Mouse (Mus musculus) large intestine, adult 2 months (tissue): ENCODE data around the gene Tprn. TPM values are rescaled to one million over a fixed set of nuclear protein-coding genes. Genes with fewer than 3 reads are reported as not detected.
"Not testable (repeated sequence)": the region's sequence is repeated elsewhere in the genome, so short reads cannot be mapped to it uniquely, and the experiment has no call there.

Experiments used
- DNase-seq: peaks from one replicate; pipeline ENCODE4 v3.0.0-alpha.2; 2012; ENCODE audit warnings: low read depth, low spot score
- WGBS: fragments of 180-500 bp; shearing (Covaris S2); methylation state at CpG from one replicate; pipeline ENCODE4 v1.1.7; 2018; 5-methylcytosine and 5-hydroxymethylcytosine counted together
- polyA plus RNA-seq: library from polyadenylated mRNA; depleted of rRNA; stranded (reverse); fragments of >200 nt; gene quantifications from 2 replicates; pipeline ENCODE4 v1.2.3, GENCODE M21; 2012

The Tprn gene
- polyA plus RNA-seq, 1 experiment, result 278 TPM

DNA sequence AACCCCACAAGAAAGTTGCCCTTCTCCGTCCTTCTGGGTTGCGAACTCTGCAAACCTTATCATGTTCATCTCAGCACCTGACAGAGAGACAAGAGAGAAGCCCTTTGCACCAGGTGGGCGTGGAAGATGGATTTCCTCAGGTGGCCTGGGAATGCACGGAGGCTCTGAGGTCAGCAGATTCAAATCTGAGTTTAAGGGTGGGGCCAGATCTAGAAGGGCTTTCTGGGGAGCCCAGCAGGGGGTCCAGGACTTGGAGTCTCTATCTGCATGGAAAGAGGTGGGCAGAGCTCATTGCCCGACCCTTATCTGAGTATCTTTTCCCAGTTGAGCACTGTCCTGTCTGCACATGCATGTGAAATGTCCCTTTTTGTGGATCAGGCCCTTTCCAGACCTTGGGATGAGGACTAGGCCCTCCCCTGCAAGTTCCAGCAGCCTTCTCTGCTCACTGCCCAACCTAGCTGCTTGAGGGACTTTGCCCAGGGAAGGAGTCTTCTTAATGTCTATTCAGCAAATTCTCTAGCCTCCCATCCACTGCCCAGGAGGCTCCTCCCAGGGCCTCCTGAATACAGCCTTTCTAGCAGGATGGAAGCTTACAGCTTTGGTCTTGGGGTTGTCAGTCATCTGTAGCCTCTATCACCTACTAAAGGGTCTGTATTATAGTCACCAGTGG, 27.7 kb upstream of the Tprn start:
- WGBS, result 57% methylated on average over 5 of the region's 5 CpGs

DNA sequence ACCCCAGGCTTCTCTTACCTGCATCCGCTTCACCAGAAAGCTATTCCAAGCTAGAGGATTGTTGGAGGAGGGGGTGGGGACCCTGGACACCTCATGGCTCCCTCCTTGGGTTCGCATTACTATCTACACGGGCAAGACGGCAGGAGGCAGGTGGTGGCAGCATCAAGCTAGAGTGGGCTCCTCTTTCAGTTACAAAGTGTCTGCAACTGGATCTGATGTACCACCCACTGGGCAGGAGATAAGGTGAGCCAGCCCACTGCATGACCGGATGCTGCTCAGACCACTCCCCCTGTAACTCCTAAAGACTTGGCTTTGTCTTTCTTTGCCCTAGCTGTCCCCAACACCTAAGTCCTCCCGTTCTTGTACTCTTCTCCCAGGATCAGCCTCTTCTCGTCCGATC, 25.8 kb upstream of the Tprn start, which contains the start of gene Rnf224:
Rnf224 (minus strand) TSS at position 174 of the 400 bp plus-strand sequence.
- WGBS, result 69% methylated on average over 8 of the region's 8 CpGs
- DNase-seq, result no peak

More for the DNA sequence above, 27.7 kb upstream of the Tprn start:
- no peak for DNase-seq

DNA sequence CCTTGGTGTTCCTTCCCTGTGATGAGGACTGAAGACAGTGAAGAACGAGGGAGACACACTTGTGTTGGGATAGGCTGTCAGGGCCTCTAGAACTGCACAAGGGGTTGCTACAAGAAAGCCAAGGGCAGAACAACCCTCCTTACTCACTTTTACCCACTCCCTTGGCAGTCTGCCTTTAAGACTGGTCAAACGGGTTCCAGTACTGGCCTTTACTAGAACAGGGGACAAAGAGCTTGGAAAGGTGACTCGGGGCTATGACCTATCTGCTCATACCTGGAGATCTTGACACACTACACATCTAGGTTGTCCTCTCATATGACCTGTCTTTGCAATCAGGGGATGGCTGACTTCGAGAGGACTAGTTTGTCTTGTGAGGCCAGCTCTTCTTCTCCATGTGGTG, 24.9 kb upstream of the Tprn start:
- no peak for DNase-seq
- WGBS, result 22% methylated on average over 4 of the region's 4 CpGs

DNA sequence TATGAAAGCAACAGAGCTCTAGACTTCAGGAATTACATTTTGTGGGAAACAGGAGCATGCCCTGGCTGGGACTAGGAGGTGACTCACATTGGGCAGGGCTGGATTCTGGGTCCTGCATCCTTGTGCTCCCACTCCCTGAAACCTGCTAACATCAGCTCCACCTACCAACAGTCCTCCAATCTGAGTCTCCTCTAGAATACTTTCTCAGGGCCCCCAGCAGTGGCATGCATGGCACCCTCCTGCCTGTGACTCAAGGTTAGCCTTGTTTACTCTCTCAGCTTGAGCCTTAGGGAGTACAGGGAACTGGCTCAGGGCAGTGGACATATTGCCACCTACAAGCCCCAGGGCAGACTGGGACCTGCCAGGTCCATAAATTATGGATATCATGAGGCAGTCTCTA, 24.3 kb upstream of the Tprn start:
- DNase-seq, result no peak

DNA sequence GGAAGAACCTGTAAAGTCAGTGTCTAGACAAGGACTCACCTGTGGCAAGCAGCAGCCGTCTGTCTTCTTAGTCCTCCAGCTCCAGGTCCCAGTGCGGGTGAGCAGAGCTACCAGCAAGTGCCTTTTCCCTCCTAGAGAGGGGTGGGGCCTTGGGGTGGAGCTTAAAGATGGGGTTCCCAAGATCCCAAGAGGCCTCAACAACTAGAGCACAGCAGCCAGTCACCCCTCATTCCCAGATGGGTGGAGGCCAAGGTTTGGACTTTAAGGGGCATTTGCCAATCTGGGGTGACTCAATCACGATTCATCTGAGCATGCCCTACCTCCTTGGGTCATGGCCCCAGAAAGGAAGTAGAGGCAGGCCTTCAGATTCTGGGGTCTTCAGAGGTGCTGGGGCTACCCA, 22.7 kb upstream of the Tprn start:
- DNase-seq, result no peak
- WGBS, result 87% methylated on average over 3 of the region's 3 CpGs

DNA sequence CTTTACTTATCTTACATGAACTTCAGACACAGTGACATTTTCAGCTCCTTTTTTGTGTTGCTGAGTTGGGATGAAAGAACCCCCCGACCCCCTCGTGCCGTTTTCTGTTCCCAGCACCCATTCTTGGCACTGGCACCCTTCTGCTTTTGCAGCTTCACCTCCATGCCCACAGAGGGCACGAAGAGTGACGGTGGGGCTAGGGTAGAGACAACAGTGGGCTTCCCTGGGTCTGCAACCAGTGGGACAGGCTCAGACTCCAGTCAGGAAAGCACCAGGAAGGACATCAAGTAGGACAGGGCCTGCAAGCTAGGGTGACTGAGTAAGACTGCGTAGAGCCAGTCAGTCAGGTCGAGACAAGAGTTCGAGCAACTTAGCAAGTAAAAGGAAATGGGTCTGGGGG, 22.1 kb upstream of the Tprn start:
- 68% methylated on average over 8 of the region's 8 CpGs for WGBS

DNA sequence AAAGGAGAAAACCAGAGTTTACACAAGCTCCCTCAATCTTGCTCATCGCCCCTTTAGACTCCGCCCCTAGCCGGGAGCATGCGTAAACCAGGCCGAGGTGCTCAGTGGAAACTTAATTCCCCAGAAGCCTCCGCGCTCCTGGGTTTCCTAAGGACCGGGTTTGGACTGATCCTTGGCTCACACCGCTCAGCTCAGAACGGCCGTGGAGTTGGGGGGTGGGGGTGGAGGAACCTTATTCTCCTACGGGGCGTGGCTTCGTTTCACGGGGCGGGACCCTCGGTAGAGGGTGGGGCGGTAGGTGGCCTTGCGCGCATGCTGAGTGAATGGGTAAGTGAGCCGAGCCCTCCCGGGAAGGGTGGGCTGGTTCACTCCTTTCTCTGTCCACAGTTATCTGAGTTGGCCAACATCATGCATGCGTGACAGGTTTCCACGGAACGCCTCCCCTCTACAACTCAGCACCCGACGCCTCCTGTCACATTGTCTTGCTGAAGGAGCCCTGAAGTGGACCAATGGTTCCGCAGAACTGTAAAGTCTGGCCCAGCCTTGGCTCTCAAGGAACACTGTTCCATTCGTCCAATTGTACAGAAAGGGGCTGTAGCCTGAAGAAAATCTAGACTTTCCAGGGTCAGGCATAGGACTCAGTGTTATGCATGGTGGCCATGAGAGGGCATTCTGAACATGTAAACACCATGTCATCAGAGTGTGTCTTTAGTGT, 21.5 kb upstream of the Tprn start:
- DNase-seq, result no peak
- 2% methylated on average over 29 of the region's 29 CpGs for WGBS

More for the DNA sequence above, 22.1 kb upstream of the Tprn start:
- DNase-seq, result no peak

DNA sequence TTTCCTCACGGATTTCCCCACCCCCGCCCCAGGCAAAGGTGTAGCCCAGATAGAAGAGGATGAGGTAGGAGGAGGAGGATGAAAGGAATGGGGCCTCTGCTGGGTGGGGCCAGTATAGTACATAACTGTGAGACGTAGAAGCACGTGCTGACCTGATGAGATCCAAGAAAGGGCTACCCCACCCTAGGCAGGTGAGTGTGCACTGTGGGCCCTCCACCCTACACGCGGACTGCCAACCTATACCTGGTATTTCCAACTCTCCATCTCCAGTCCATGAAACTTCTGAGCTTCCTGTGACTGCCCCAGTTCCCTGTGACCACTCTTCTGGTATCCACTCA, 21.0 kb upstream of the Tprn start:
- WGBS, result 10% methylated on average over 6 of the region's 6 CpGs
- DNase-seq, result no peak

DNA sequence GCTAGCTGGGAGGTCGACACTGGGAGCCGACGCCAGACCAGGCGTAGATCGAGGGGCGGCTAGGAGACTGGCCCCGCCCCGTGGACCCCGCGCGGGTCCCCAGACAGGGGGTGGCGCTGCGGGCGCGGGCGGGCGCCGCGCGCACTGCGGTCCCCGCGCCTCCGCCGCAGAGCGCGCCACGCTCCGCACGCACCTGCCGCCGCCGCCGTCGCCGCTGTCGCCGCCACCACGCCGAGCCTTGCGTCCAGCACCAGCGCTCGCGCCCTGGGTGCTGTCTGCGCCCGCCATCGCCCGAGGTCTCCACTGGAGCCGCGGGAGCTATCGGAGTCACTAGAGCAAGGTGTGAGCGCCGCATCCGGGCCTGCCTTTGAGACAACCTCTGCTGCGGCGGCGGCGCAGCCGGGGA, 20.3 kb upstream of the Tprn start, which contains the start of the genes Rnf208 and Cysrt1:
Rnf208 (plus strand) TSS at position 155 of the 406 bp plus-strand sequence.
Cysrt1 (minus strand) TSS at position 352 of the 406 bp plus-strand sequence.
- DNase-seq, result no peak
- under 1% methylated on average over 59 of the region's 59 CpGs for WGBS

DNA sequence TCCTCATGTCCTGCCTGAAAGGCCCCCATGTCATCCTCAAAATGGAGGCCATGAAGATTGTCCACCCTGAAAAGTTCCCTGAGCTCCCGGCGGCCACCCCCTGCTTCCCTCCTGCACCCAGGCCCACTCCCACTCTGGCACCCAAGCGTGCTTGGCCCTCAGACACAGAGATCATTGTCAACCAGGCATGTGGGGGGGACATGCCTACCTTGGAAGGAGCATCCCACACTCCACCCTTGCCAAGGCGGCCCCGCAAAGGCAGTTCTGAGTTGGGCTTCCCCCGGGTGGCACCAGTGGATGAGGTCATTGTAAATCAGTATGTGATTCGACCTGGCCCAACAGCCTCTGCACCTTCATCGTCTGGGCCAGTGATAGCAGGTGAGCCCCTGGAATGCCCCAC, 19.1 kb upstream of the Tprn start:
- 87% methylated on average over 8 of the region's 8 CpGs for WGBS
- no peak for DNase-seq

DNA sequence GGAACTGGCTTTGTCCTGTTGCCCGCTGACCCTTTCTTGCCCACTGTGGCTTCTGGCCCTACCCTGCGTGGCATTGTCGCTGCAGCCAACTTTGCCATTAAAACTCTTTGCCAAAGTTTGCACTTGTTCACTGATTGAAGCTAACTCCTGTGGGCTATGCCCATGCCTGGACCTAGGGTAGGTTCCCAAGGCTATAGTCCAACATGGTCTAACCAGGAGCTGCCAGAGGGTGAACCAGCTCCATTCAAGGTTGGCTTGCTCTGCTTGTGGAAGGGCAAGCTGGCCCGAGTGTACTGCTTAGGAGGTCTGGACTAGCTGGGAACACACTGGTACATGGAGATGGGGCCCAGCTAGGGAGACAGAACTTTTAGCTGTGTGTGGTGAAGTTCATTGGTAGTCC, 18.3 kb upstream of the Tprn start:
- WGBS, result 92% methylated on average over 4 of the region's 4 CpGs
- DNase-seq, result no peak

DNA sequence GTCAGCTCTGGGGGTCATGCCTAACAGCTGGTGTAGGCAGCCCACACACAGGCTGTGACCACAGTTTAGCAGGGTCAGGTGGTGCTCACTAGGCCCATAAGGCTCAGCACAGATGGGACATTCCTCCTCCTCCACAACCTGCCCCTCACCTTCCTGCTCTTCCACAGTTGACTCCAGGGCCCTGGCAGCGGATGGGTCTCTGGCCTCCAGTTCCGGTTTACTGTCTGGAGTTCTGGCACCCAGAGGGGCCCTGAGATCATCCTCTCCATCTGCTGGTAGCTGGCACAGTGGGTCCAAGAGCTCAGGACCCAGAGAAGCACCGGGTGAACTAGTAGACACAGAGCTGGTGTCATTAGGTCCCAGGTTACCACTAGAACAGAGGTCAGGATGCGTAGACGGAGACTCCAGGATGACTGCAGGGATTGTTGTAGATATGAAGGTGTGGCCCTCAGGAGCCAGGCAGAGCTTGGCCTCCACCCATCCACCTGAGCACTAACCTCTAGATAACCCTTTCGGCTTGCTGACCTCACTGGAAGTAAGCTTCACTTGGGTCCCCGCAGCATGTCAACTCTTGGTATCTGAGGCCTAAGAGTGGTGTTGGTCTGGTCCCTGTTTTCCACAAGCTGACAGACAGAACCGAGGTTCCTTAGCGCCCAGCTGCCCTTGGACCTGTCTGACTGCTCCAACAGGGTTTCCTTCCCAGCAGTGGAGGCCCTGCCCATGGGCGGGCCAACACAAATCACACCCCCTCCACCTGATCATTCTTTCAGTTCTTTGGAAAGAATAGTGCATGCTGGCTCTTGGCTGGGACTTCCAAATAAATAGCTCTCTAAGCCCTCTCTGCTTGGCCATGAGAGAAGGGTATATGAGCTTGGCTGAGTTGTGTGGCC, 16.0 kb upstream of the Tprn start, which contains the start of gene AL732309.1:
AL732309.1 (minus strand) TSS at position 681 of the 890 bp plus-strand sequence.
- 35% methylated on average over 10 of the region's 10 CpGs for WGBS
- DNase-seq, result no peak

DNA sequence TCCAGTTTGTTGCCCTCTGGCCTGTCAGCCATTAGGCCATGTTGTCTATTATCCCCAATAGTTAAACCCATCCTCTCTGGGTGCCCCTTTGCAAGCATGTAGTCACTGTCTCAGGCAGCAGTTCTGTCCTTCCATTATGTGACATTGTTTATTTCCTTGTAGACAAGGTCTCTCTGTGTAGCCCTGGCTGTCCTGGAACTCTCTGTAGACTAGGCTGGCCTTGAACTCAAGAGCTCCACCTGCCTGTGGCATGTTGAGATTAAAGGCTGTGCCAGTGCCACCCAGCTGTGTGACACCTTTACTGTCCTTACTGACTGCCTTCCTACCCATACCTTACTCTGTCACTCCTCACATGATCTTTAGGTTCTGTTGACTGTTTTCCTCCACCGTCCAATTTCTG, 10.1 kb upstream of the Tprn start:
- no peak for DNase-seq
- 86% methylated on average over 1 of the region's 1 CpGs for WGBS

DNA sequence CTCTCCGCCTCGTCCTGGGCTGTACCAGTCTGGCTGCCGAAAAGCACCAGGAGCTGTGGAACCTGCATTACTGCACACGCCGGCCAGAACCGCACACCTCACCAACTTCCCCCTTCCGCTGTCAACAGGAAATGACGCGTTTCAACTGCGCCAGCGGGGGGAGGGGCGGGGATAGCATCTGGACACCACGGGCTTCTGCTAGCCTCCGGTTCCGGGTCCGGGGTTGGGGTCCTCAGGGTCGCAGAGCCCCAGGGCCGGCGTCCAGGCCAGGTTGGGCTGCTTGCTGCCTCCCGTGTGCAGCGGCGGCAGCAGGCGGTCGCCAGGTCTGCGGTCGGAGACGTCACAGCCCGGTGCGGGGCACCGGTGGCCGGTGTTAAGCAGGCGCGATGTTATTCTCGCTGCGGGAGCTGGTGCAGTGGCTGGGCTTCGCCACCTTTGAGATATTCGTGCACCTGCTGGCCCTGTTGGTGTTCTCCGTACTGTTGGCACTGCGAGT, 7.1 kb upstream of the Tprn start, which contains the start of gene Tmem203:
Tmem203 (plus strand) TSS at position 156 of the 496 bp plus-strand sequence.
- WGBS, result 1% methylated on average over 39 of the region's 39 CpGs
- DNase-seq, result no peak

DNA sequence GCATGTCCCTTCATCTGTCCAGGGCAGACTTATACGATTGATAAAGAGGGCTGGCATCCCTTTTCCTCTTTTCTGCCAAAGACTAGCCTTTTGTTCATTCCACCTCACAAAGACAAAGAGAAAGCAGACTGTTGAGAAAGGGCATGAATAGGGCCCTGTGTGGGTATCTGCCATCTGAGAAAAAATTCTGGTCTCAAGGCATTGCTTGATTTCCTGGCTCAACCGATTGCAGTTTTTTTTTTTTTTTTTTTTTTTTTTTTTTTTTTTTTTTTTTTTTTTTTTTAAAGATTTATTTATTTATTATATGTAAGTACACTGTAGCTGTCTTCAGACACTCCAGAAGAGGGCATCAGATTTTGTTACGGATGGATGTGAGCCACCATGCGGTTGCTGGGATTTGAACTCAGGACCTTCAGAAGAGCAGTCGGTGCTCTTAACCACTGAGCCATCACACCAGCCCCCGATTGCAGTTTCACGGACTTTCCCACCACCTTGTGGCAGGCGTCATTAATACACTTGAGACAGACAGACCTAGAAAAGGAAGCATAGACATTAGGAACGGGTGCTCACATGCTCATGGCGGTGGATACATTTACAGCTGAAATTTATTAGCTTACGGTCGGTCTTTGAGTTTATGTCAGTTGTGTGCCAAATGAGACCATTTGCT, 5.8 kb upstream of the Tprn start:
- not testable (repeated sequence) for DNase-seq
- 26% methylated on average over 12 of the region's 12 CpGs for WGBS

DNA sequence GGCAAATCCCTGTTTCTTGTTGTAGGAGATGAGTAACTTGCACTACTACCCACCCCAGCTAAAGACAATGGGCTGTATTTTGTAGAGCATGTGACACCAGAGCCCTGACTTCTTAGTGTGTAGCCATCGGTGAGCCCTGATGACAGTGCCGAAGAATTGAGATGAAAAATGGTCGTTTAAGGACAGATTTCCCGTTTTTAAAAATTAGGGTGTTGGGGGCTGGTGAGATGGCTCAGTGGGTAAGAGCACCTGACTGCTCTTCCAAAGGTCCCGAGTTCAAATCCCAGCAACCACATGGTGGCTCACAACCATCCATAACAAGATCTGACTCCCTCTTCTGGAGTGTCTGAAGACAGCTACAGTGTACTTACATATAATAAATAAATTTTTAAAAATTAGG, 5.2 kb upstream of the Tprn start:
- DNase-seq, result not testable (repeated sequence)
- WGBS, result 78% methylated on average over 5 of the region's 5 CpGs

DNA sequence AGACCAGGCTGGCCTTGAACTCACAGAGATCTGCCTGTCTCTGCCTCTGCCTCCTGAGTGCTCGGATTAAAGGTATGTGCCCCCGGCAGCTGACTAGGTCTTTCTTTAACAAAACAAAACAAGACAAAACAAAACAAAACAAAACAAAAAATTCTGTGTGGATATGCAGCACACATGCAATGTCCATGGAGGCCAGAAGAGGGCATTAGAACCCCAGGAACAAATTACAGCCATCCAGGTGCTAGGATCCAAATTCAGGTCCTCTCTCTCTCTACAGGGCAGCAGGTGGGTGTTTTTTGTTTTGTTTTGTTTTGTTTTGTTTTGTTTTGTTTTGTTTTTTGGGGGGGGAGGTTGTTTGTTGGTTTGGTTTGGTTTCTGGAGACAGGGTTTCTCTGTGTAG, 3.5 kb upstream of the Tprn start:
- DNase-seq, result no peak
- 58% methylated on average over 2 of the region's 2 CpGs for WGBS

DNA sequence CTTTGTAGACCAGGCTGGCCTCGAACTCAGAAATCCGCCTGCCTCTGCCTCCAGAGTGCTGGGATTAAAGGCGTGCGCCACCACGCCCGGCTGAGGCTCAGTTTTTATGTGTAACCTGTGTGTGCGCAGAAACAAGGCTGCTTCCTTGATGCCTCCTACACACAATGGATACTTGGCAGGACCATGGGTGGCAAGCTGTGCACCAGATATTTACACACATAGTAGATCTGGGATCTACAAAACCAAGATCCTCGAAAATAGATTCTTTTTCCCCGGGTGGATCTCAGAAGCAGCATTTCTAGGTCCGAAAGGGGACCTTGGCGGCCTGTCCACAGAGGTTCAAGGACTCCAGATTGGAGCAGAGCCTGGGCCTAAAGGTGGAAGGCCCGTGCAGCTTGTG, 548 bp upstream of the Tprn start:
- WGBS, result 31% methylated on average over 12 of the region's 12 CpGs
- DNase-seq, result no peak

DNA sequence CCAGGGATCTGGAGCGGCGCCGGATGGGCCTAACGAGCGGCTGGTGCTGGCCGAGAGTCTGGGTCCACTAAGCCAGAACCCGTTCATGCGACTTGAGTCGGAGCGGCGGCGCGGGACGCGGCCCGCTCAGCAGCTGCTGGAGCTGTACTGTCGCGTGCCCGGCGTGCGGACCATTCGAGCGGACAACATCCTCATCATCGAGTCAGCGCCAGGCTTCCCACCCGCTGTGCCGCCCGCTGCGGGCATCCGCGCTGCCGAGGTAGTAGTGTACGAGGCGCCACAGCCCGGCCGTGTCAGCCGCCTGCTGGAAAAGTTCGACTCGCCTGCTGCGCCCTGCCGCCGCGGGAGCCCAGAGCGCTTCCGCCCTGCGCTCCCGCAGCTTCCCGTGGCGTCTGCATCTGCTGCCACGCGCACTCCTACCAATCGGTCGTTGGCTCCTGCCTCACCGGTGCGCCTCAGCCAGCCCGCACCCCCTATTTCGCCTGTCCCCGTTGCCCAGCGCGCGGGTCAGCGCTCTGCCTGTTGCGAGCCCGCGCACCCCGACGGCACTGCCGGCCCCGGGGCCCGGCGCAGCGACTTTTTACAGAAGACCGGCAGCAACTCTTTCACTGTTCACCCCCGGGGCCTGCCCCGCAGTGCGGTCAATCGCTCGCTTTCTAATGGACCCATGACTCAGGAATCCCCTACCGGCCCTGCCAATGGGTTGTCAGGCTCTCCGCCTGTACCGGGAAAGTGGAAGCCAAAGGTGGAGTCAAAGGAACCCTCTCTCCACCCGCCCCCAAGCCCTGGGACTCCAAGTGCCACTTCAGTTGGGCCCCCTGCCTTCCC, 591 bp downstream of the Tprn start:
- DNase-seq, result no peak
- WGBS, result under 1% methylated on average over 82 of the region's 82 CpGs
